Mouse (Mus musculus) spleen, postnatal 4 days (tissue): ENCODE measurements around the gene Fthl17d.
"Not testable (repeated sequence)": the region's sequence is repeated elsewhere in the genome, so short reads cannot be mapped to it uniquely, and the experiment has no call there.

ENCODE experiments used
- DNase-seq, 2 experiments: peaks; one replicate each; pipeline ENCODE4 v3.0.0; 2022; ENCODE audit warnings: low spot score in 2 of 2

Fthl17d gene

GRCm38 (mm10) chrX:8986655-8987054 lies at the start of gene Fthl17d:
TSS of gene Fthl17d (minus strand) at chrX:8986755.
- not testable (repeated sequence) for DNase-seq

GRCm38 (mm10) chrX:9033193-9033592 lies 46.6 kb upstream of the Fthl17d start, which contains the start of gene Fthl17e:
TSS of gene Fthl17e (plus strand) at chrX:9033493.
- DNase-seq: not testable (repeated sequence)

GRCm38 (mm10) chrX:9019481-9019880 lies 32.9 kb upstream of the Fthl17d start:
- DNase-seq: no peak

- DNase-seq: no peak
Measured at GRCm38 (mm10) chrX:9016079-9016478, 29.5 kb upstream of the Fthl17d start.

- DNase-seq: not testable (repeated sequence)
Measured at GRCm38 (mm10) chrX:8976459-8976858, 10.1 kb downstream of the Fthl17d start, which contains the start of gene Fthl17c. TSS of gene Fthl17c (minus strand) at chrX:8976559.

- DNase-seq: not testable (repeated sequence)
Measured at GRCm38 (mm10) chrX:8964618-8965017, 21.9 kb downstream of the Fthl17d start.

- DNase-seq: not testable (repeated sequence)
Measured at GRCm38 (mm10) chrX:8962875-8963274, 23.7 kb downstream of the Fthl17d start, which contains the start of gene Fthl17b. TSS of gene Fthl17b (minus strand) at chrX:8962975.

GRCm38 (mm10) chrX:8948130-8948805 lies 38.3 kb downstream of the Fthl17d start:
- DNase-seq: peak; percentile 16 to 65

- DNase-seq: no peak
Measured at GRCm38 (mm10) chrX:8944041-8944440, 42.5 kb downstream of the Fthl17d start.
